Comparison of ENCODE assay signal across 15 mouse cellular contexts in genomic region chr7:70817347-70817913, GRCm38 (mm10).
DNase-seq lines count a peak whose midpoint lies in the region; ATAC-seq and TF ChIP-seq lines count a peak whose summit lies in the region.
"Had no signal": no experiment of that assay in that cellular context is flagged by ENCODE, and none has a peak within 500 bp of the region (broad histone marks: within the 10 kb centered on the region; RNA-seq: fewer than 3 reads in every experiment).

No protein-coding gene starts in this region.

- no peaks in the 10 kb centered on the region for H3K36me3 ChIP-seq in heart, postnatal 0 days (replicated peaks; ENCODE audit: control insufficient read depth, insufficient read depth, low read length)
- no peaks in the 10 kb centered on the region for H3K36me3 ChIP-seq in heart, embryonic 10.5 days
- H3K36me3 ChIP-seq: limb, embryonic 15.5 days; lung, embryonic 15.5 days had no signal

- no peaks in the 10 kb centered on the region for H3K9me3 ChIP-seq in heart, postnatal 0 days (replicated peaks; ENCODE audit: control insufficient read depth, low read length)
- no peaks in the 10 kb centered on the region for H3K9me3 ChIP-seq in heart, embryonic 10.5 days
- H3K9me3 ChIP-seq: limb, embryonic 15.5 days; lung, embryonic 15.5 days had no signal

- peak; percentile 35 for DNase-seq in heart, postnatal 0 days (ENCODE audit: low spot score)
- no peak for DNase-seq in heart, embryonic 10.5 days (ENCODE audit: low spot score)
- peak; percentile 5 to 34 for DNase-seq in left cerebral cortex, postnatal 14 days (ENCODE audit: low spot score in 2 of 2)
- DNase-seq in left cerebral cortex, adult 2 months (ENCODE audit: extremely low spot score in 1 of 2, low spot score in 2 of 2) = no peak
- DNase-seq in 3T3-L1 (ENCODE audit: low read depth, low spot score) = peak; percentile 50
- DNase-seq in brain, embryonic 14.5 days (ENCODE audit: low read depth) = peak; percentile 84
- DNase-seq in retina, postnatal 1 day = no peak
- DNase-seq in cerebellum, adult 2 months = no peak
- DNase-seq: cerebellum, adult 9-11 months; spleen, adult 18-20 months; thymus, postnatal 36 days had no signal

- no peak overlapping the region for H3K27ac ChIP-seq in heart, postnatal 0 days (ENCODE audit: low read depth)
- H3K27ac ChIP-seq in heart, embryonic 10.5 days = no peak overlapping the region
- H3K27ac ChIP-seq in left cerebral cortex, adult 2 months = no peak overlapping the region
- no peak overlapping the region for H3K27ac ChIP-seq in cerebellum, adult 2 months (ENCODE audit: insufficient read depth, low read length)
- H3K27ac ChIP-seq: hindbrain, embryonic 14.5 days; limb, embryonic 15.5 days; lung, embryonic 15.5 days; stomach, postnatal 0 days had no signal

- TF ChIP-seq EP300 in heart, postnatal 0 days (IDR thresholded peaks at IDR 0.05; ENCODE audit: low read depth) = no peak

- intact Hi-C loops in left cerebral cortex, postnatal 14 days (cut with DNase I) = no loop called here
- intact Hi-C loops in left cerebral cortex, adult 2 months (cut with DNase I) = loop anchor here (10.0 kb wide), 1 partner anchor 567 kb away; no protein-coding TSS in a partner anchor

- no peak overlapping the region for H3K4me3 ChIP-seq in heart, postnatal 0 days (ENCODE audit: low read depth, low read length)
- H3K4me3 ChIP-seq in heart, embryonic 10.5 days = no peak overlapping the region
- no peak overlapping the region for H3K4me3 ChIP-seq in left cerebral cortex, adult 2 months
- no peak overlapping the region for H3K4me3 ChIP-seq in cerebellum, adult 2 months (replicated peaks; ENCODE audit: insufficient read depth, low read depth, low read length)
- H3K4me3 ChIP-seq: limb, embryonic 15.5 days; lung, embryonic 15.5 days had no signal

- no peaks in the 10 kb centered on the region for H3K27me3 ChIP-seq in heart, postnatal 0 days (ENCODE audit: control insufficient read depth, insufficient read depth, low read length)
- H3K27me3 ChIP-seq in heart, embryonic 10.5 days (ENCODE audit: insufficient read depth, poor library complexity, severe bottlenecking) = no peaks in the 10 kb centered on the region
- no peaks in the 10 kb centered on the region for H3K27me3 ChIP-seq in cerebellum, adult 2 months (ENCODE audit: control insufficient read depth, insufficient read depth, low read length)
- H3K27me3 ChIP-seq: lung, embryonic 15.5 days had no signal

- no peak overlapping the region for H3K4me2 ChIP-seq in heart, postnatal 0 days (ENCODE audit: low read depth, low read length)
- H3K4me2 ChIP-seq: hindbrain, embryonic 14.5 days; limb, embryonic 15.5 days; lung, embryonic 15.5 days had no signal

- ATAC-seq in heart, postnatal 0 days (ENCODE audit: insufficient read depth, low read depth) = no peak

- H3K4me1 ChIP-seq in heart, postnatal 0 days (ENCODE audit: control insufficient read depth, insufficient read depth) = no peaks in the 10 kb centered on the region
- H3K4me1 ChIP-seq in heart, embryonic 10.5 days = peaks cover 5% of the 10 kb centered on the region; the same call in 1 of the 2 replicates
- no peaks in the 10 kb centered on the region for H3K4me1 ChIP-seq in cerebellum, adult 2 months (ENCODE audit: control insufficient read depth, insufficient read depth, low read length)
- H3K4me1 ChIP-seq: lung, embryonic 15.5 days had no signal

- WGBS in heart, postnatal 0 days = 48% methylated on average over 6 of the region's 6 CpGs
- WGBS in heart, embryonic 10.5 days = 70% methylated on average over 6 of the region's 6 CpGs
- WGBS in cerebellum, adult 2 months = 78% methylated on average over 6 of the region's 6 CpGs

- H3K9ac ChIP-seq in heart, postnatal 0 days (replicated peaks; ENCODE audit: low read depth, low read length) = no peak overlapping the region
- H3K9ac ChIP-seq: hindbrain, embryonic 14.5 days; limb, embryonic 15.5 days; lung, embryonic 15.5 days had no signal

- no peak for TF ChIP-seq POLR2A in brain, embryonic 14.5 days (IDR thresholded peaks at IDR 0.05; ENCODE audit: borderline replicate concordance, extremely low read depth, insufficient read depth, insufficient read length, poor library complexity, severe bottlenecking)
- no peak for TF ChIP-seq POLR2A in cerebellum, adult 2 months (IDR thresholded peaks at IDR 0.05; ENCODE audit: borderline replicate concordance, insufficient read depth, low read length)

- TF ChIP-seq CTCF in heart, postnatal 0 days (IDR thresholded peaks at IDR 0.05; ENCODE audit: low read depth) = no peak
- TF ChIP-seq CTCF in left cerebral cortex, adult 2 months (IDR thresholded peaks at IDR 0.05) = no peak
- TF ChIP-seq CTCF in brain, embryonic 14.5 days (IDR thresholded peaks at IDR 0.05; ENCODE audit: borderline replicate concordance, extremely low read depth, insufficient read depth, insufficient read length) = no peak
- TF ChIP-seq CTCF in cerebellum, adult 2 months (IDR thresholded peaks at IDR 0.05; ENCODE audit: borderline replicate concordance, insufficient read depth, low read depth, low read length) = no peak

Comparison
In these comparisons a context has a peak if more than half of its experiments do, and no peak if none do; other contexts are left out.
1. DNase-seq: peak in heart, postnatal 0 days (single experiment), left cerebral cortex, postnatal 14 days (2 of 2), 3T3-L1 (single experiment) and brain, embryonic 14.5 days (single experiment); none in heart, embryonic 10.5 days (single experiment), left cerebral cortex, adult 2 months (0 of 2), retina, postnatal 1 day (single experiment) and cerebellum, adult 2 months (0 of 2).